Mouse (Mus musculus): Measurements from ENCODE around the gene Cmklr1.

GRCm38 (mm10) chr5:113643107-113643848, 6.9 kb downstream of the Cmklr1 start:
- no peak for TF ChIP-seq CTCF (IDR thresholded peaks at IDR 0.05)
- no peak for TF ChIP-seq POLR2A (IDR thresholded peaks at IDR 0.05; ENCODE audit: insufficient read depth, low read depth, low read length)
- TF ChIP-seq EP300 (IDR thresholded peaks at IDR 0.05; ENCODE audit: insufficient read depth, low read depth, low read length): no peak
